Comparison of ENCODE assay signal across 8 mouse cellular contexts in the genomic region with DNA sequence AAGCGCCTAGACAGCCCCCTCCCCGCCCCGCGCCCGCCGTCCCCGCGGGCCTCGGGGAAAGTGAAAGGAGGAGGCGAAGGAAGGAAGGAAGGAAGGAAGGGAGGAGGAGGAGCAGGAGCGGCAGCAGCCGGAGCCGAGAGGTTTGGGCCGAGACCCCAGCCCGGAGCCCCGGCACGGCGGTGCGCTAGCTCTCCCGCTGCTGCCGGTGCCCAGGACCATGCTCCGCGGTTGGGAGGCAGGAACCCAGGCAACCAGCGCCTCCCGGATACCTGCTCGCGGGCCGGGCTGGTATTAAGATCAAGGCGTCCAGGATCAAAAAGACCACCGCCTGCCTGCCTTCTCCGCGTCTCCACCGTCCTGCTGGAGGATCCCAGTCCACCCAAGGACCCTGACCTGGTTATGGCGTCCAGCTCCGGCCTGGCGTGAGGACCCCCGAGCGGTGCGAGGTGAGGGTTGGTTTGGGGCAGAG. TPM values are rescaled to one million over a fixed set of nuclear protein-coding genes. Genes with fewer than 3 reads are reported as not detected.
DNase-seq lines count a peak whose midpoint lies in the region; ATAC-seq and TF ChIP-seq lines count a peak whose summit lies in the region.

No protein-coding gene starts in this region.

- no peak for ATAC-seq in heart, embryonic 16.5 days (replicated peaks; ENCODE audit: extremely low read depth, insufficient read depth, low FRiP score)
- ATAC-seq in liver, embryonic 13.5 days (ENCODE audit: low read depth), result no peak

- H3K27me3 ChIP-seq in kidney, adult 2 months (replicated peaks; ENCODE audit: control insufficient read depth, insufficient read depth, low read length), result no peaks in the 10 kb centered on the region
- no peaks in the 10 kb centered on the region for H3K27me3 ChIP-seq in heart, embryonic 16.5 days (ENCODE audit: control insufficient read depth, insufficient read depth, low read length)
- H3K27me3 ChIP-seq in liver, embryonic 13.5 days, result peaks cover 73% of the 10 kb centered on the region
- H3K27me3 ChIP-seq in small intestine, adult 2 months (ENCODE audit: control insufficient read depth, insufficient read depth, low read length), result no peaks in the 10 kb centered on the region

- no peaks in the 10 kb centered on the region for H3K9me3 ChIP-seq in heart, embryonic 16.5 days (replicated peaks; ENCODE audit: control insufficient read depth, low read length)
- no peaks in the 10 kb centered on the region for H3K9me3 ChIP-seq in liver, embryonic 13.5 days (replicated peaks)

- TF ChIP-seq POLR2A in kidney, adult 2 months (IDR thresholded peaks at IDR 0.05; ENCODE audit: low read depth, low read length), result no peak
- TF ChIP-seq POLR2A in bone marrow, adult 2 months (IDR thresholded peaks at IDR 0.05; ENCODE audit: borderline replicate concordance, control insufficient read depth, low read depth, low read length), result no peak
- TF ChIP-seq POLR2A in small intestine, adult 2 months (IDR thresholded peaks at IDR 0.05; ENCODE audit: low read depth, low read length), result no peak; the same call in 1 of the 2 replicates

- H3K9ac ChIP-seq in heart, embryonic 16.5 days (ENCODE audit: low read length), result peak overlapping the region; percentile 99
- peak overlapping the region; percentile 77 for H3K9ac ChIP-seq in liver, embryonic 13.5 days

- DNase-seq in kidney, adult 2 months, result peak; percentile 40
- no peak for DNase-seq in kidney, postnatal 10 days
- no peak for DNase-seq in liver, embryonic 13.5 days
- no peak for DNase-seq in cerebellum, postnatal 14 days
- no peak for DNase-seq in urinary bladder, postnatal 10 days (ENCODE audit: low spot score)

- peak overlapping the region; percentile 95 for H3K4me2 ChIP-seq in heart, embryonic 16.5 days (ENCODE audit: low read depth, low read length)
- H3K4me2 ChIP-seq in liver, embryonic 13.5 days, result peak overlapping the region; percentile 77

- peaks cover 34% of the 10 kb centered on the region for H3K4me1 ChIP-seq in kidney, adult 2 months (ENCODE audit: control insufficient read depth, insufficient read depth, low read length)
- peaks cover 3% of the 10 kb centered on the region for H3K4me1 ChIP-seq in bone marrow, adult 2 months (ENCODE audit: control insufficient read depth, insufficient read depth, low read length)
- peaks cover 55% of the 10 kb centered on the region for H3K4me1 ChIP-seq in heart, embryonic 16.5 days (ENCODE audit: control insufficient read depth, insufficient read depth, low read length)
- H3K4me1 ChIP-seq in liver, embryonic 13.5 days (replicated peaks), result peaks cover 72% of the 10 kb centered on the region
- peaks cover 37% of the 10 kb centered on the region for H3K4me1 ChIP-seq in small intestine, adult 2 months (ENCODE audit: control insufficient read depth, insufficient read depth, insufficient read length, low read length)

- H3K4me3 ChIP-seq in kidney, adult 2 months (ENCODE audit: insufficient read depth, low read depth, low read length), result peak overlapping the region; percentile 72
- H3K4me3 ChIP-seq in bone marrow, adult 2 months (replicated peaks; ENCODE audit: control insufficient read depth, low read depth, low read length), result peak overlapping the region; percentile 88
- peak overlapping the region; percentile 96 for H3K4me3 ChIP-seq in heart, embryonic 16.5 days (ENCODE audit: low read length)
- H3K4me3 ChIP-seq in liver, embryonic 13.5 days (replicated peaks), result peak overlapping the region; percentile 72
- peak overlapping the region; percentile 96 for H3K4me3 ChIP-seq in small intestine, adult 2 months (ENCODE audit: low read depth, low read length)

- H3K36me3 ChIP-seq in kidney, adult 2 months (ENCODE audit: control insufficient read depth, insufficient read depth, low read length), result no peaks in the 10 kb centered on the region
- H3K36me3 ChIP-seq in heart, embryonic 16.5 days (ENCODE audit: control insufficient read depth, insufficient read depth), result no peaks in the 10 kb centered on the region
- H3K36me3 ChIP-seq in liver, embryonic 13.5 days, result no peaks in the 10 kb centered on the region
- H3K36me3 ChIP-seq in small intestine, adult 2 months (ENCODE audit: control insufficient read depth, insufficient read depth, low read length), result no peaks in the 10 kb centered on the region

- peak overlapping the region; percentile 77 for H3K27ac ChIP-seq in kidney, adult 2 months (ENCODE audit: insufficient read depth, low read depth, low read length)
- peak overlapping the region; percentile 87 for H3K27ac ChIP-seq in bone marrow, adult 2 months (ENCODE audit: control insufficient read depth, insufficient read depth, low read depth, low read length, poor library complexity)
- peak overlapping the region; percentile 95 for H3K27ac ChIP-seq in heart, embryonic 16.5 days (ENCODE audit: low read length)
- H3K27ac ChIP-seq in liver, embryonic 13.5 days, result peak overlapping the region; percentile 72
- H3K27ac ChIP-seq in small intestine, adult 2 months (ENCODE audit: insufficient read depth, low read depth, low read length), result peak overlapping the region; percentile 82

- WGBS in kidney, adult 2 months, result under 1% methylated on average over 39 of the region's 39 CpGs
- WGBS in bone marrow, adult 2 months, result under 1% methylated on average over 37 of the region's 39 CpGs
- WGBS in heart, embryonic 16.5 days, result under 1% methylated on average over 39 of the region's 39 CpGs
- whole genome bisulfite sequencing in liver, embryonic 13.5 days (ENCODE audit: insufficient replicate concordance), result under 1% methylated on average over 30 of the region's 39 CpGs
- WGBS in small intestine, adult 2 months, result under 1% methylated on average over 39 of the region's 39 CpGs

- no peak for TF ChIP-seq CTCF in kidney, adult 2 months (conservative IDR thresholded peaks at IDR 0.05; ENCODE audit: insufficient read depth, insufficient read length, low read depth, low read length)
- no peak for TF ChIP-seq CTCF in bone marrow, adult 2 months (IDR thresholded peaks at IDR 0.05; ENCODE audit: control insufficient read depth, insufficient read depth, low read length)
- TF ChIP-seq CTCF in small intestine, adult 2 months (IDR thresholded peaks at IDR 0.05; ENCODE audit: extremely low read depth, insufficient read length, insufficient replicate concordance, low read depth, low read length), result no peak

RNA-seq across cellular contexts. Expression of gene Bcl9l, which starts 0.5 kb away (rescaled TPM):
- 23.1 and 25.1 TPM in 2 replicates for polyA plus RNA-seq in kidney, adult 2 months (2012; rRNA removed)
- 9.0 and 15.6 TPM in 2 replicates for polyA plus RNA-seq in bone marrow, adult 2 months (2011; ENCODE audit: insufficient read depth, insufficient read length, low replicate concordance, missing spikeins)
- 11.1 and 11.3 TPM in 2 replicates for polyA plus RNA-seq in heart, embryonic 16.5 days (2015; fragmentation: Nextera tagmentation; extraction: Ambion mirVana)
- polyA plus RNA-seq in liver, embryonic 13.5 days (2015; fragmentation: Nextera tagmentation; extraction: Ambion mirVana), result 1.0 and 1.5 TPM in 2 replicates
- polyA plus RNA-seq in small intestine, adult 2 months (2012; rRNA removed), result 21.8 and 28.1 TPM in 2 replicates

RNA-seq across cellular contexts. Expression of gene Upk2, which starts 28.3 kb away (rescaled TPM):
- polyA plus RNA-seq in kidney, adult 2 months (2012; rRNA removed), result 9.0 and 11.6 TPM in 2 replicates
- not detected in 2 replicates for polyA plus RNA-seq in bone marrow, adult 2 months (2011; ENCODE audit: insufficient read depth, insufficient read length, low replicate concordance, missing spikeins)
- 0.50 TPM in 1 of 2 replicates, not detected in the other for polyA plus RNA-seq in heart, embryonic 16.5 days (2015; fragmentation: Nextera tagmentation; extraction: Ambion mirVana)
- not detected in 2 replicates for polyA plus RNA-seq in liver, embryonic 13.5 days (2015; fragmentation: Nextera tagmentation; extraction: Ambion mirVana)
- 1.4 TPM in 2 replicates for polyA plus RNA-seq in small intestine, adult 2 months (2012; rRNA removed)

RNA-seq across cellular contexts. Expression of gene Foxr1, which starts 42.1 kb away (rescaled TPM):
- polyA plus RNA-seq in kidney, adult 2 months (2012; rRNA removed), result not detected in 2 replicates
- not detected in 2 replicates for polyA plus RNA-seq in bone marrow, adult 2 months (2011; ENCODE audit: insufficient read depth, insufficient read length, low replicate concordance, missing spikeins)
- polyA plus RNA-seq in heart, embryonic 16.5 days (2015; fragmentation: Nextera tagmentation; extraction: Ambion mirVana), result not detected in 2 replicates
- not detected in 2 replicates for polyA plus RNA-seq in liver, embryonic 13.5 days (2015; fragmentation: Nextera tagmentation; extraction: Ambion mirVana)
- polyA plus RNA-seq in small intestine, adult 2 months (2012; rRNA removed), result not detected in 2 replicates
